Mouse (Mus musculus) bone marrow macrophage, adult 2 months (primary cell): Measurements from ENCODE around the gene Hoxd11. TPM values are rescaled to one million over a fixed set of nuclear protein-coding genes. Genes with fewer than 3 reads are reported as not detected.

Experiments
- H3K27ac ChIP-seq: 2 replicates; pipeline ENCODE4 v1.5.1; 2012; ENCODE audit warnings: low read depth, low read length; ENCODE audit not compliant: insufficient read depth
- H3K4me1 ChIP-seq: 2 replicates; pipeline ENCODE4 v1.6.1; 2012; ENCODE audit warnings: low read length; ENCODE audit not compliant: control insufficient read depth, insufficient read depth
- H3K4me3 ChIP-seq: 2 replicates; pipeline ENCODE4 v1.5.1; 2012; ENCODE audit warnings: mild to moderate bottlenecking, low read length, moderate library complexity; ENCODE audit not compliant: insufficient read depth
- CTCF ChIP-seq: IDR thresholded peaks from 2 replicates; pipeline ENCODE4 v1.5.1; 2012; ENCODE audit warnings: low read depth, mild to moderate bottlenecking, low read length, moderate library complexity
- POLR2A ChIP-seq: IDR thresholded peaks from 2 replicates; pipeline ENCODE4 v1.6.1; 2012; ENCODE audit warnings: mild to moderate bottlenecking, low read depth, low read length, borderline replicate concordance
- polyA plus RNA-seq: library from polyadenylated mRNA; stranded (reverse); fragments of >200 nt; gene quantifications from 2 replicates; pipeline ENCODE4 v1.2.4, GENCODE M21; 2012; ENCODE audit not compliant: missing spikeins, insufficient read depth, insufficient read length

Hoxd11 gene
- polyA plus RNA-seq, 1 experiment, result not detected

- Histone ChIP-seq H3K4me1 (no peaks in the 10 kb centered on the region), H3K4me3 (no peak overlapping the region), H3K27ac (no peak overlapping the region)
- TF ChIP-seq POLR2A, result no peak
- no peak for TF ChIP-seq CTCF
Measured at GRCm38 (mm10) chr2:74720384-74720783, 41.0 kb downstream of the Hoxd11 start.

GRCm38 (mm10) chr2:74720955-74721491, 41.7 kb downstream of the Hoxd11 start:
- no peak overlapping the region for H3K27ac ChIP-seq
- H3K4me3 ChIP-seq, result no peak overlapping the region
- TF ChIP-seq POLR2A (no peak), CTCF (no peak)
- no peaks in the 10 kb centered on the region for H3K4me1 ChIP-seq

GRCm38 (mm10) chr2:74721882-74722281, 42.5 kb downstream of the Hoxd11 start:
- Histone ChIP-seq H3K27ac (no peak overlapping the region), H3K4me1 (no peaks in the 10 kb centered on the region), H3K4me3 (no peak overlapping the region)
- no peak for TF ChIP-seq POLR2A
- no peak for TF ChIP-seq CTCF

GRCm38 (mm10) chr2:74722949-74723348, 43.6 kb downstream of the Hoxd11 start:
- no peak overlapping the region for H3K4me3 ChIP-seq
- H3K27ac ChIP-seq, result no peak overlapping the region
- TF ChIP-seq CTCF (no peak), POLR2A (no peak)
- H3K4me1 ChIP-seq, result no peaks in the 10 kb centered on the region

- H3K4me3 ChIP-seq, result no peak overlapping the region
- TF ChIP-seq CTCF, result no peak
- TF ChIP-seq POLR2A, result no peak
Measured at GRCm38 (mm10) chr2:74724244-74725015, 45.1 kb downstream of the Hoxd11 start.

GRCm38 (mm10) chr2:74725171-74725570, 45.8 kb downstream of the Hoxd11 start:
- Histone ChIP-seq H3K27ac (no peak overlapping the region), H3K4me1 (no peaks in the 10 kb centered on the region), H3K4me3 (no peak overlapping the region)
- TF ChIP-seq POLR2A, result no peak
- TF ChIP-seq CTCF, result no peak

More at GRCm38 (mm10) chr2:74724244-74725015, 45.1 kb downstream of the Hoxd11 start:
- H3K4me1 ChIP-seq, result no peaks in the 10 kb centered on the region
- H3K27ac ChIP-seq, result no peak overlapping the region

GRCm38 (mm10) chr2:74726551-74726950, 47.2 kb downstream of the Hoxd11 start, which contains the start of gene Gm28230:
Gm28230 (plus strand) TSS chr2:74726728.
- TF ChIP-seq CTCF (no peak), POLR2A (no peak)
- no peak within 1 kb of the TSS for H3K4me3 ChIP-seq
- no peaks in the 10 kb centered on the region for H3K4me1 ChIP-seq
- H3K27ac ChIP-seq, result no peak within 1 kb of the TSS

GRCm38 (mm10) chr2:74726973-74727639, 47.7 kb downstream of the Hoxd11 start:
- H3K27ac ChIP-seq, result no peak overlapping the region
- TF ChIP-seq CTCF (no peak), POLR2A (no peak)
- no peak overlapping the region for H3K4me3 ChIP-seq
- H3K4me1 ChIP-seq, result no peaks in the 10 kb centered on the region

GRCm38 (mm10) chr2:74727640-74728302, 48.4 kb downstream of the Hoxd11 start:
- Histone ChIP-seq H3K4me3 (no peak overlapping the region), H3K27ac (no peak overlapping the region), H3K4me1 (peaks cover under 1% of the 10 kb centered on the region; the same call in 1 of the 2 replicates)
- TF ChIP-seq CTCF (no peak), POLR2A (no peak)

- peaks cover 2% of the 10 kb centered on the region; the same call in 1 of the 2 replicates for H3K4me1 ChIP-seq
Measured at GRCm38 (mm10) chr2:74728303-74728680, 48.9 kb downstream of the Hoxd11 start.

More at GRCm38 (mm10) chr2:74728303-74728680, 48.9 kb downstream of the Hoxd11 start:
- TF ChIP-seq POLR2A, result no peak
- TF ChIP-seq CTCF, result no peak
- H3K27ac ChIP-seq, result no peak overlapping the region
- no peak overlapping the region for H3K4me3 ChIP-seq
